In genomic region chr7:79262478-79262877, GRCm38 (mm10) we compare ENCODE assay signal across 14 mouse cellular contexts. TPM values are rescaled to one million over a fixed set of nuclear protein-coding genes. Genes with fewer than 3 reads are reported as not detected.
DNase-seq lines count a peak whose midpoint lies in the region; ATAC-seq and TF ChIP-seq lines count a peak whose summit lies in the region.
"Had no signal": no experiment of that assay in that cellular context is flagged by ENCODE, and none has a peak within 500 bp of the region (broad histone marks: within the 10 kb centered on the region; RNA-seq: fewer than 3 reads in every experiment).

No protein-coding gene starts in this region.

- H3K4me2 ChIP-seq in liver, postnatal 0 days (ENCODE audit: low read depth, low read length), result no peak overlapping the region
- H3K4me2 ChIP-seq: embryonic facial prominence, embryonic 12.5 days; forebrain, embryonic 12.5 days had no signal

- peak; percentile 70 for DNase-seq in adrenal gland, postnatal 14 days
- DNase-seq in adrenal gland, postnatal 4 days (ENCODE audit: low spot score in 2 of 2), result no peak
- DNase-seq in thymus, postnatal 0 days (ENCODE audit: low spot score), result peak; percentile 26
- no peak for DNase-seq in thymus, adult 18-20 months
- peak; percentile 45 to 70 for DNase-seq in kidney, postnatal 25 days
- no peak for DNase-seq in spleen, postnatal 10 days (ENCODE audit: low spot score in 2 of 2)
- no peak for DNase-seq in liver, postnatal 0 days
- no peak for DNase-seq in cerebellum, postnatal 36 days
- DNase-seq: cerebellum, adult 8-10 months; heart, adult 2 months; spleen, adult 18-20 months had no signal

- H3K27ac ChIP-seq in liver, postnatal 0 days (ENCODE audit: low read depth), result no peak overlapping the region
- H3K27ac ChIP-seq: embryonic facial prominence, embryonic 12.5 days; forebrain, embryonic 12.5 days; heart, adult 2 months; left cerebral cortex, adult 2 months had no signal

- no peaks in the 10 kb centered on the region for H3K27me3 ChIP-seq in liver, postnatal 0 days (ENCODE audit: insufficient read depth, low read length)
- H3K27me3 ChIP-seq: embryonic facial prominence, embryonic 12.5 days; forebrain, embryonic 12.5 days had no signal

- no peak for TF ChIP-seq CTCF in liver, postnatal 0 days (IDR thresholded peaks at IDR 0.05; ENCODE audit: low read depth)

- H3K36me3 ChIP-seq in liver, postnatal 0 days (replicated peaks; ENCODE audit: insufficient read depth, low read length), result no peaks in the 10 kb centered on the region
- H3K36me3 ChIP-seq: embryonic facial prominence, embryonic 12.5 days; forebrain, embryonic 12.5 days had no signal

- no peak for TF ChIP-seq EP300 in liver, postnatal 0 days (IDR thresholded peaks at IDR 0.05; ENCODE audit: low read depth)

- no peak overlapping the region for H3K4me3 ChIP-seq in liver, postnatal 0 days (ENCODE audit: low read depth, low read length)
- H3K4me3 ChIP-seq: embryonic facial prominence, embryonic 12.5 days; forebrain, embryonic 12.5 days; heart, adult 2 months; left cerebral cortex, adult 2 months had no signal

- no peaks in the 10 kb centered on the region for H3K9me3 ChIP-seq in liver, postnatal 0 days (ENCODE audit: low read length)
- H3K9me3 ChIP-seq: embryonic facial prominence, embryonic 12.5 days; forebrain, embryonic 12.5 days had no signal

- WGBS in liver, postnatal 0 days (ENCODE audit: insufficient replicate concordance), result 43% methylated on average over 8 of the region's 8 CpGs

- ATAC-seq in liver, postnatal 0 days, result no peak

- H3K4me1 ChIP-seq in liver, postnatal 0 days (ENCODE audit: insufficient read depth), result peaks cover 33% of the 10 kb centered on the region
- H3K4me1 ChIP-seq: embryonic facial prominence, embryonic 12.5 days; forebrain, embryonic 12.5 days had no signal

- no peak overlapping the region for H3K9ac ChIP-seq in liver, postnatal 0 days (replicated peaks)
- H3K9ac ChIP-seq: embryonic facial prominence, embryonic 12.5 days; forebrain, embryonic 12.5 days had no signal

RNA-seq across cellular contexts. Expression of gene Abhd2, which starts 10.5 kb away (rescaled TPM):
- total RNA-seq in adrenal gland, postnatal 14 days (2021), result 485 and 569 TPM in 2 replicates
- 100 to 1,000 TPM; 382 to 406 TPM for total RNA-seq in adrenal gland, postnatal 4 days (2021)
- polyA plus RNA-seq in thymus, postnatal 0 days (2015; fragmentation: Nextera tagmentation; extraction: Ambion mirVana), result 14.8 and 15.9 TPM in 2 replicates
- 38.2 and 49.3 TPM in 2 replicates for polyA plus RNA-seq in liver, postnatal 0 days (2015; fragmentation: Nextera tagmentation; extraction: Ambion mirVana)

Comparison
In these comparisons a context has a peak if more than half of its experiments do, and no peak if none do; other contexts are left out.
1. DNase-seq: peak in adrenal gland, postnatal 14 days (single experiment), thymus, postnatal 0 days (single experiment) and kidney, postnatal 25 days (2 of 2); none in adrenal gland, postnatal 4 days (0 of 2), thymus, adult 18-20 months (0 of 2), spleen, postnatal 10 days (0 of 2), liver, postnatal 0 days (single experiment) and cerebellum, postnatal 36 days (0 of 2).